ENCODE assay signal across 8 mouse cellular contexts in genomic region chr6:99028989-99029305, GRCm38 (mm10).
DNase-seq lines count a peak whose midpoint lies in the region; ATAC-seq and TF ChIP-seq lines count a peak whose summit lies in the region.

No protein-coding gene starts in this region.

- no peak for ATAC-seq in kidney, embryonic 15.5 days (replicated peaks; ENCODE audit: low FRiP score)
- no peak for ATAC-seq in hindbrain, embryonic 15.5 days (ENCODE audit: low FRiP score, low read depth)
- no peak for ATAC-seq in midbrain, embryonic 15.5 days (replicated peaks)

- H3K9me3 ChIP-seq in kidney, embryonic 15.5 days (replicated peaks) = no peaks in the 10 kb centered on the region
- H3K9me3 ChIP-seq in hindbrain, embryonic 15.5 days = no peaks in the 10 kb centered on the region
- H3K9me3 ChIP-seq in midbrain, embryonic 15.5 days = no peaks in the 10 kb centered on the region

- H3K4me2 ChIP-seq in kidney, embryonic 15.5 days = peak overlapping the region; percentile 83
- peak overlapping the region; percentile 87 for H3K4me2 ChIP-seq in hindbrain, embryonic 15.5 days
- peak overlapping the region; percentile 77 for H3K4me2 ChIP-seq in midbrain, embryonic 15.5 days

- no peaks in the 10 kb centered on the region for H3K36me3 ChIP-seq in kidney, embryonic 15.5 days
- H3K36me3 ChIP-seq in hindbrain, embryonic 15.5 days = no peaks in the 10 kb centered on the region
- H3K36me3 ChIP-seq in midbrain, embryonic 15.5 days (replicated peaks) = no peaks in the 10 kb centered on the region

- peaks cover 22% of the 10 kb centered on the region; the same call in 1 of the 2 replicates for H3K27me3 ChIP-seq in kidney, embryonic 15.5 days
- peaks cover 18% of the 10 kb centered on the region; the same call in 1 of the 2 replicates for H3K27me3 ChIP-seq in hindbrain, embryonic 15.5 days
- H3K27me3 ChIP-seq in midbrain, embryonic 15.5 days (replicated peaks) = 0 out of 2 replicates have a peak, but pooled peaks cover 3% of the 10 kb centered on the region

- peak overlapping the region; percentile 60 for H3K9ac ChIP-seq in kidney, embryonic 15.5 days
- peak overlapping the region; percentile 47 for H3K9ac ChIP-seq in hindbrain, embryonic 15.5 days
- no peak overlapping the region for H3K9ac ChIP-seq in midbrain, embryonic 15.5 days

- peaks cover 55% of the 10 kb centered on the region for H3K4me1 ChIP-seq in kidney, embryonic 15.5 days
- peaks cover 24% of the 10 kb centered on the region for H3K4me1 ChIP-seq in bone marrow macrophage, adult 2 months (ENCODE audit: control insufficient read depth, insufficient read depth, low read length)
- H3K4me1 ChIP-seq in hindbrain, embryonic 15.5 days (replicated peaks) = peaks cover 31% of the 10 kb centered on the region
- H3K4me1 ChIP-seq in midbrain, embryonic 15.5 days = peaks cover 37% of the 10 kb centered on the region

- no peak for TF ChIP-seq POLR2A in bone marrow macrophage, adult 2 months (IDR thresholded peaks at IDR 0.05; ENCODE audit: borderline replicate concordance, low read depth, low read length)

- DNase-seq in kidney, adult 8-10 months = no peak
- no peak for DNase-seq in Muller cell, postnatal 12 days (ENCODE audit: inconsistent ontology term)
- DNase-seq in cerebellum, postnatal 14 days = no peak
- DNase-seq in cerebellum, postnatal 25 days = no peak

- 8% methylated on average over 6 of the region's 6 CpGs for WGBS in kidney, embryonic 15.5 days
- 5% methylated on average over 6 of the region's 6 CpGs for WGBS in hindbrain, embryonic 15.5 days
- 2% methylated on average over 6 of the region's 6 CpGs for WGBS in midbrain, embryonic 15.5 days

- H3K4me3 ChIP-seq in kidney, embryonic 15.5 days (replicated peaks) = peak overlapping the region; percentile 61
- peak overlapping the region; percentile 97 for H3K4me3 ChIP-seq in bone marrow macrophage, adult 2 months (ENCODE audit: insufficient read depth, low read length)
- peak overlapping the region; percentile 50 for H3K4me3 ChIP-seq in hindbrain, embryonic 15.5 days
- H3K4me3 ChIP-seq in midbrain, embryonic 15.5 days = peak overlapping the region; percentile 59

- TF ChIP-seq CTCF in bone marrow macrophage, adult 2 months (IDR thresholded peaks at IDR 0.05; ENCODE audit: low read depth, low read length) = no peak

- peak overlapping the region; percentile 82; the same call in 1 of the 2 replicates for H3K27ac ChIP-seq in kidney, embryonic 15.5 days
- H3K27ac ChIP-seq in bone marrow macrophage, adult 2 months (ENCODE audit: insufficient read depth, low read depth, low read length) = peak overlapping the region; percentile 83
- peak overlapping the region; percentile 80 for H3K27ac ChIP-seq in hindbrain, embryonic 15.5 days (replicated peaks)
- H3K27ac ChIP-seq in midbrain, embryonic 15.5 days = peak overlapping the region; percentile 86
